12 mouse cellular contexts compared by ENCODE assay signal in the genomic region with DNA sequence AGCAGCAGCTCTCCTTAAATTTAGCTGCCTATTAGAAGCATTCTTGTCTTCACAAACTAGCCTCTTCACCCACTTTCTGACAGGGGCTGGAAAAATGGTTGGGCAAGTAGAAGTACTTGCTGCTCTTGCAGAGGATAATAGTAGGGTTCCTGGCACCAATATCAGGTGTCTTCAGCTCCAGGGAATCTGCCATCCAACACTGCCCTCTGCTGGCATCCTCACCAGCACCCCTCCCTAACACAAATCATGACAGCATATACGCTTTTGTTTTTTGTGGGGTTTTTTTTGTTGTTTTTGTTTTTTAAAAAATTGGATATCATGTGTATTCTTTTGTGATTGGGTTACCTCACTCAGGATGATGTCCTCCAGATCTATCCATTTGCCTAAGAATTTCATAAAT.
DNase-seq lines count a peak whose midpoint lies in the region; ATAC-seq and TF ChIP-seq lines count a peak whose summit lies in the region.
"Had no signal": no experiment of that assay in that cellular context is flagged by ENCODE, and none has a peak within 500 bp of the region (broad histone marks: within the 10 kb centered on the region; RNA-seq: fewer than 3 reads in every experiment).

No protein-coding gene starts in this region.

- no peaks in the 10 kb centered on the region for H3K36me3 ChIP-seq in ES-E14 (ENCODE audit: control insufficient read depth, insufficient read depth, low read length, poor library complexity, severe bottlenecking)
- no peaks in the 10 kb centered on the region for H3K36me3 ChIP-seq in liver, postnatal 0 days (replicated peaks; ENCODE audit: insufficient read depth, low read length)
- H3K36me3 ChIP-seq: embryonic facial prominence, embryonic 13.5 days; hindbrain, embryonic 15.5 days; neural tube, embryonic 15.5 days had no signal

- peak overlapping the region; percentile 81 for H3K27ac ChIP-seq in gastrocnemius, adult 2 months
- H3K27ac ChIP-seq in ES-E14 (ENCODE audit: insufficient read depth, low read depth, low read length, poor library complexity, severe bottlenecking), result no peak overlapping the region
- H3K27ac ChIP-seq in liver, postnatal 0 days (ENCODE audit: low read depth), result no peak overlapping the region
- H3K27ac ChIP-seq: embryonic facial prominence, embryonic 13.5 days; hindbrain, embryonic 15.5 days; neural tube, embryonic 15.5 days had no signal

- 92% methylated on average over 1 of the region's 1 CpGs for WGBS in liver, postnatal 0 days (ENCODE audit: insufficient replicate concordance)

- peak; percentile 44 for TF ChIP-seq CTCF in gastrocnemius, adult 2 months (IDR thresholded peaks at IDR 0.05)
- TF ChIP-seq CTCF in liver, postnatal 0 days (IDR thresholded peaks at IDR 0.05; ENCODE audit: low read depth), result peak; percentile 49

- in situ Hi-C loops in ES-E14 (cut with MboI; ENCODE audit: low sequenced_read_pairs in 2 of 2, unreplicated experiment in 2 of 2), result no loop called here

- H3K4me2 ChIP-seq in liver, postnatal 0 days (ENCODE audit: low read depth, low read length), result no peak overlapping the region
- H3K4me2 ChIP-seq: embryonic facial prominence, embryonic 13.5 days; hindbrain, embryonic 15.5 days; neural tube, embryonic 15.5 days had no signal

- TF ChIP-seq EP300 in liver, postnatal 0 days (IDR thresholded peaks at IDR 0.05; ENCODE audit: low read depth), result no peak

- no peak for ATAC-seq in liver, postnatal 0 days

- H3K27me3 ChIP-seq in liver, postnatal 0 days (ENCODE audit: insufficient read depth, low read length), result no peaks in the 10 kb centered on the region
- H3K27me3 ChIP-seq: embryonic facial prominence, embryonic 13.5 days; hindbrain, embryonic 15.5 days; neural tube, embryonic 15.5 days had no signal

- peak; percentile 37 for DNase-seq in gastrocnemius, adult 2 months
- no peak for DNase-seq in gastrocnemius, postnatal 25 days
- DNase-seq in 3T3-L1 (ENCODE audit: low read depth, low spot score) (peak; percentile 37), ES-E14 (ENCODE audit: low read depth, low spot score) (peak; percentile 7)
- peak; percentile 18 for DNase-seq in liver, postnatal 0 days
- no peak for DNase-seq in frontal cortex, adult 2 months (ENCODE audit: extremely low spot score in 1 of 2, low spot score in 1 of 2)
- DNase-seq in frontal cortex, postnatal 10 days (ENCODE audit: low spot score in 2 of 2), result no peak
- DNase-seq in gastrocnemius, postnatal 10 days, result no peak
- DNase-seq: layer of hippocampus, postnatal 36 days had no signal

- no peaks in the 10 kb centered on the region for H3K4me1 ChIP-seq in ES-E14 (ENCODE audit: control insufficient read depth in 2 of 2, insufficient read depth in 2 of 2, low read length in 2 of 2, poor library complexity in 1 of 2)
- no peaks in the 10 kb centered on the region for H3K4me1 ChIP-seq in liver, postnatal 0 days (ENCODE audit: insufficient read depth)
- H3K4me1 ChIP-seq: embryonic facial prominence, embryonic 13.5 days; hindbrain, embryonic 15.5 days; neural tube, embryonic 15.5 days had no signal

- intact Hi-C loops in gastrocnemius, adult 2 months (cut with DNase I), result no loop called here

- no peaks in the 10 kb centered on the region for H3K9me3 ChIP-seq in ES-E14 (ENCODE audit: control insufficient read depth, insufficient read depth, low read depth, low read length)
- no peaks in the 10 kb centered on the region for H3K9me3 ChIP-seq in liver, postnatal 0 days (ENCODE audit: low read length)
- H3K9me3 ChIP-seq: embryonic facial prominence, embryonic 13.5 days; hindbrain, embryonic 15.5 days; neural tube, embryonic 15.5 days had no signal

- H3K4me3 ChIP-seq in gastrocnemius, adult 2 months, result no peak overlapping the region
- H3K4me3 ChIP-seq in ES-E14 (ENCODE audit: insufficient read depth in 1 of 2, low read depth in 1 of 2, low read length in 2 of 2, poor library complexity in 1 of 2, severe bottlenecking in 1 of 2), result no peak overlapping the region
- H3K4me3 ChIP-seq in liver, postnatal 0 days (ENCODE audit: low read depth, low read length), result no peak overlapping the region
- H3K4me3 ChIP-seq: embryonic facial prominence, embryonic 13.5 days; hindbrain, embryonic 15.5 days; neural tube, embryonic 15.5 days had no signal

- H3K9ac ChIP-seq in ES-E14 (ENCODE audit: insufficient read depth, low read depth, low read length, poor library complexity, severe bottlenecking), result no peak overlapping the region
- H3K9ac ChIP-seq in liver, postnatal 0 days (replicated peaks), result no peak overlapping the region
- H3K9ac ChIP-seq: embryonic facial prominence, embryonic 13.5 days; hindbrain, embryonic 15.5 days; neural tube, embryonic 15.5 days had no signal

TF ChIP-seq in ES-E14, 5 proteins besides CTCF, POLR2A, EP300 and RAD21:
- TF ChIP-seq ZNF384 (IDR thresholded peaks at IDR 0.05; ENCODE audit: low read depth, low read length) (no peak), MAFK (IDR thresholded peaks at IDR 0.05; ENCODE audit: insufficient read depth, low read depth, low read length) (no peak), CHD2 (IDR thresholded peaks at IDR 0.05; ENCODE audit: low read depth, low read length) (no peak), HCFC1 (IDR thresholded peaks at IDR 0.05; ENCODE audit: borderline replicate concordance, insufficient read depth, low read length) (no peak), ZC3H11A (IDR thresholded peaks at IDR 0.05; ENCODE audit: borderline replicate concordance, low read depth, low read length) (no peak)

Comparison
In these comparisons a context has a peak if more than half of its experiments do, and no peak if none do; other contexts are left out.
1. DNase-seq: peak in gastrocnemius, adult 2 months (single experiment), 3T3-L1 (single experiment), ES-E14 (single experiment) and liver, postnatal 0 days (single experiment); none in gastrocnemius, postnatal 25 days (single experiment), frontal cortex, adult 2 months (0 of 2), frontal cortex, postnatal 10 days (0 of 2) and gastrocnemius, postnatal 10 days (single experiment).